Mouse (Mus musculus) mouse trophoblast stem cell (cell line): ENCODE results near the gene Mybbp1a.
"Not testable (repeated sequence)": the region's sequence is repeated elsewhere in the genome, so short reads cannot be mapped to it uniquely, and the experiment has no call there.

Source experiments
- in situ Hi-C, 2 experiments: fragments of 300-500 bp; cut with MseI, MboI; formaldehyde crosslinking; loops; 2 replicates in 1 of 2; 3 replicates in 1 of 2; pipeline ENCODE4 v1.15.1; 2025

Gene Mybbp1a

DNA sequence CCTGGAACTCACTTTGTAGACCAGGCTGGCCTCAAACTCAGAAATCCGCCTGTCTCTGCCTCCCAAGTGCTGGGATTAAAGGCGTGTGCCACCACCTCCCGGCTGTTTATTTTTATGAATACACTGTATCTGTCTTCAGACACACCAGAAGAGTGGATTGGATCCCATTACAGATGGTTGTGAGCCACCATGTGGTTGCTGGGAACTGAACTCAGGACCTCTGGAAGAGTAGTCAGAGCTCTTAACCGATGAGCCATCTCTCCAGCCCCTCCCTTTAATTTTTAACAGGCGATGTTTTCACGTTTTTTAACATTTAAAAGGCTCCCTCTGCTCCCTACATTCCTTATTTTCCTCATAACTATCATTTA, 574 bp upstream of the Mybbp1a start:
- in situ Hi-C loops: not testable (repeated sequence)

DNA sequence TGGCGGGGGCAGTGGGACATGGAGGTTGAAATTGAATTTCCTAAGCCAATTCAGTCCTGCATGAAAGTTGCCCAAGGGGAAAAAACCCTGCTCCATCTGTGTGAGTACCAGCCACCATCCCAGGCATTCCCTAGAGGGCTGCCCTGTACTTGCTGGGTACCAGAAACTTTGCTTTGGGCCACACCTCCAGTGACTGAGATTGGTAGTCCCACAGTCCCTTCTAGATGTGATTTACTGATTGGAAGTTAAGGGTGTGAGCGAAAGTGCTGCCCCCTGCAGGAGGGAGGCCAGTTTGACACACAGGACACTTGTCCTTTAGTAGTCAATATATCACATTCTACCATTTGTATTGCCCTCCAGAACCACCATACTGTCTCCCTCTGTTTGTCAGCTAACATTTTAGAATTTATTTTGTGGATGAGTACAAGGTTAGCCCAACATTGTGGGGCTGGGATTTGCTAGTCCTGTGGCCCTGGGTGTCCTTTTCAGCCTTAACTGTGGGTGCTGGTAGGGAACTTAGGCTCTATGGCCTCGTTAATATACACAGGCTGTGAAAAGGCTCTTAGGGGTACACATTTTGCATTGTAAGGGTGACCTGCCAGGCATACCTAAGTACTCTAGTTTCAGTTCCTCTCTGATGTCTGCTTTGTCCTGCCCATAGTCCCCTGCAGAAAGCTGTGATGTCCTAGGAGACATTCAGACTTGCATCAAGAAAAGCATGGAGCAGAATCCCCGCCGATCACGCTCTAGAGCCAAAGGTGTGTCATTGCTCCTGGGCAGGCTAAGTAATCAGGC, 5.4 kb downstream of the Mybbp1a start:
- in situ Hi-C loops: no loop called here

DNA sequence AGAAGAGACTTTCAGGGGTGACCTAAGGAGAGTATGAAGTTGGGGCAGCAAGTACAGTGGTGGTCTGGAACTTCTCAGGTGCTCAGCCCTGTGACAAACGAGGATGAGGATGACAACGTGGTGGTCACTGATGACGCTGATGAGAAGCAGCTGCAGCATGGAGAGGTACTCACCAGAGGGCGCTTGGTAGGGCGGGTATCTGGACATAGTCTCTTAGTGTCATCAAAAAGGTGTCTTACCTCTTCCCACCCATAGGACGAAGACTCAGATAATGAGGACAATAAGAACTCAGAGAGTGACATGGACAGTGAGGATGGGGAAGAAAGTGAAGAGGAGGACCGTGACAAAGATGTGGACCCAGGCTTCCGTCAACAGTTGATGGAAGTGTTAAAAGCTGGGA, 6.3 kb downstream of the Mybbp1a start:
- in situ Hi-C loops: no loop called here

DNA sequence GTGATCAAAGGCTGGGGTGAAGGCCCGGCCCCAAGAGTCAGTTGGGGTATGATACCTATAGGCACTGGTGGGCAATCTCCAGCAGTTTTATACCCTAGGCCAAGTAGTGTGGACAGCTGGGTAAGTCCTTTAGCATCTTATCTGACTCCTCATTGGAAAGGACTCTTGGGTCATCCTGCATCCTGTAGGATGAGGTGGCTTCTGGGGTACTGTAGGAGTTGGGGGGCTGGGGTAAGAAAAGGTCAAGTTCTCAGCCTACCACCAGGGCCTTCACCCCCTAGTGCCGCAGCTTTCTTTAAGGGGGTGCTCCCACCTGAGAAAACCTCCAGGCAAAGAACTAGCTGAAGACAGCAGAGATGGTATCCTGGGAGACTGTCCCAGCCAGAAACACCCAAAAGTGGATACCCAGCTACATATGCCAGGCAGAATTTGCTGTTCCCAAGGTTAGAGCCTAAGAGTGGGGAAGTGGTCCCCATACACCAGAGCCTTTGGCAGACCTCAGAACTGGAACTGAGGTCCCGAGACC, 11.0 kb downstream of the Mybbp1a start:
- in situ Hi-C loops: no loop called here

DNA sequence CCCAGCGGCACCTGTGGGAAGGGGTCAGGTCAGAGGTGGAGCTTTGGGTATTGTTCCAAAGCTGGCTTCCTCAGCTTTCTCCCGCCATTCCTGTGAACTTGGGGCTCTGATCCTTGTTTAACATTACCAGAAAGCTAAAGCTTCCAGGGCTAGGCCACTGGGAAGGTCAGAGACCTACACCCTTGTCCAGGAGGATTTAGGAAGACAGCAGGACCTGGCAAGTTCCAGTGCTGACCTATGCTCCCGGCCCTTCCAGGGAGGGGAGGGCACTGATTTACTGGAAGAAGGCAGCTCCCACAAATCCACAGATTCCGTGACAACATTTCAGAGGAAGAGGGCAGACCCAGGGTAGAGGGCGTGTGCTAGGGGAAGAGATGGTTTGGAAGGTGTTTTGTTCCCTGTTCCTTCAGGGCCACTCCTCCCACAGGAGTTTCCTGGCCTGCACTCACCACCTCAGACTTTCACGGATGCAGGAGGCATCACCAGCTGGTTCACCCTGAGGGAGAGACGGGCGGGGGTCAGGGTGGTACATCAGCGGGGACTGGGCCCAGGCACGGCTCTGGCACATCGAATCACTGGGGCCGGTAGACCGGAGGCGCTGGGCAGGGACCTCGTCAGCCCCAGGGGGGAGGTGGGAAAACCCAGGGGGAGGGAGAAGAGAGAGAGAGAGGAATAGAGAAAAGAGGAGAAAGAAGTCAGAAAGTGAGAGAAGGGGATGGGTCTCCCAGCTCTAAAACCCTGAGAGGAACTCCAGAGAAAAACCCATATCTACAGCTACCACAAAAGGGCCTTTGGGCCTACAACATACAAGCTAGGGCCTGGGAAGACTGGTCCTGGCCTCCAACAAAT, 12.2 kb downstream of the Mybbp1a start:
- in situ Hi-C loops: no loop called here

DNA sequence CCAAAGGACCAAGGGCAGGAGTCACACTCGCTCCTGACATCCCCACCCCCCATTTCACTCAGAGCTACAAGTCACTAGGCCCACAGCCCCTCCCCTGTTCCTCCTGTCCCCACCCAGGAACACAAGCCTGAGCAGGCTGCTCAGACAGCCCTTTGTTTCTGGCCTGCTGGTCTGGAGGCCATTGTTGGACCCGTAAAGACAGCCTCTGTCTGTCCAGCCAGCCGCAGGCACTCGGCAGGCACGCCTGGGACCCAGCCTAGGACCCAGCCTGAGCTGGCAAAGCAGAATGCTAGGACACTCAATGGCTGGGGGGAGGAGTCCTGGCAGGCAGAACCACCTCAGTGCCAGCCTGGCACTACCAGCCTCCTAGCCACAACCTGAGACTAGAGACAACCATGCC, 14.5 kb downstream of the Mybbp1a start:
- in situ Hi-C loops: no loop called here

- in situ Hi-C loops: no loop called here
Observed at GRCm38 (mm10) chr11:72457995-72458496, 16.9 kb downstream of the Mybbp1a start.

DNA sequence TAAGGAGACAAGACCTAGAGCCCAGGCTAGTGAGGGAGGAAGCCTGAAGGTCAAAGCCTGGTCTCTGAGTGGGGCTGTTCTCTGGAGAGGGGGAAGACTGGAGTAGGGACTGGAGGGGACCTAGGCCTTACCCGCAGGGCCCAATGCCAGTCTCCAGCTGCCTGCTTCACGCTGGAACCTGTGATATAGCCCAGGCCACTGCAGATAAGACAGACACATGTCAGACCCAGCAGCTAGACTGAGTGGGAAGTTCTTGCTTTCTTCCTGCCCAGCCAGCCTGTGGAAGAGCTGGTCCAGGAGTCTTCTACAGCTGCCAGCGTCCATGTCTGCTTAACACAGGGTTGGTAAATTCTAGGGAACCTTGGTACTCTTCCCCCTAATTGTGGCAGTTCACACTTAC, 17.3 kb downstream of the Mybbp1a start:
- in situ Hi-C loops: no loop called here

- in situ Hi-C loops: no loop called here
Observed at GRCm38 (mm10) chr11:72461500-72461981, 20.4 kb downstream of the Mybbp1a start.

DNA sequence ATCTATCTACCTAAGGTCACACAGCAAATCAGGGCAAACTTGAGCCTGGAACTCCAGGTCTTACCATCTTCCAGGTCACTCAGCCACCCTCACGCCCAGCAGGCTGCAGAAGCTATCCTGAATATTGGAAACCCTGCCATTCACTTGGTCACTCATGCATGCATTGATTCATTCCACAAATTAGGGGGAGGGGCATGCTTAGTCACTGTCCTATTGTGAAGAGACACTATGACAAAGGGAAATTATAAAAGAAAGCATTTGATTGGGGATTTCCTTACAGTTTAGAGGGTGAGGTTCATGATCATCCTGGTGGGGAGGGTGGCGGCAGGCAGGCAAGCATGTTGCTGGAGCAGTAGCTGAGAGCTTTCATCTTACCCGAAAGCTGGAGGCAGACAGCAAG, 23.7 kb downstream of the Mybbp1a start:
- in situ Hi-C loops: no loop called here

DNA sequence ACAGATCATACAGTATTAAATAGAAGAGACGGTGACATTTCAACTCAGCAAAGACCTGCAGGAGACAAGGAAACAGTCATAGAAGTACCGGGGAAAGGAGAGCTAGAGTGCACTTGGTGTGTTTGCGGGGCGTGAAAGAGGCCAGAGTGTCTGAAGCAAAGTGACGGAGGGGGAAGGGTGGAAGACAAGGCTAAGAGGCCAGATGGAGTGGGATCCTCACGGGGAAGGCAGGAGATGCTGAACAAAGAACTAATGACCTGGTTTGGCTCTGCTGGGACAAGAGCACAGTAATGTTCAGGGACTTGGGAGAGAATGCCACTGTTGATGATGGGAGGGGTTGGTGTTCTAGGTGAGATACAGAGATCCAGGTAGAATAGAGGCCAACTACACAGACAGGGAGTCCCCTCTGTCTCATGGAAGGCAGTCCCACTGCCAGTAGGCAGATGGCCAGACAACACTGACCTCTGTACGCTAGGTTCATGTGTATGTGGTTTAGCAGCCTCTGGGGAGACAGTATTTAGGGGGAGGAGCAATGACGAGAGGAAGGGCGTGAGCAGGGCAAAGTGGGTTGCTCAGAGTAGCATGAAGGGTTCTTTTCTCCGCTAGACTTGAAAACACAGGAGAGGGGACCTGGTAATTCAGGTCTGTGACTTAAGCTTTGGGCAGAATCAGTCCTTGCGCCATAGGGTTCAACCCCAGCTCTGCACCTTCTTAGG, 25.0 kb downstream of the Mybbp1a start:
- in situ Hi-C loops: no loop called here

GRCm38 (mm10) chr11:72466694-72467507, 25.7 kb downstream of the Mybbp1a start:
- in situ Hi-C loops: no loop called here

- in situ Hi-C loops: no loop called here
Observed at GRCm38 (mm10) chr11:72468525-72468924, 27.4 kb downstream of the Mybbp1a start.

DNA sequence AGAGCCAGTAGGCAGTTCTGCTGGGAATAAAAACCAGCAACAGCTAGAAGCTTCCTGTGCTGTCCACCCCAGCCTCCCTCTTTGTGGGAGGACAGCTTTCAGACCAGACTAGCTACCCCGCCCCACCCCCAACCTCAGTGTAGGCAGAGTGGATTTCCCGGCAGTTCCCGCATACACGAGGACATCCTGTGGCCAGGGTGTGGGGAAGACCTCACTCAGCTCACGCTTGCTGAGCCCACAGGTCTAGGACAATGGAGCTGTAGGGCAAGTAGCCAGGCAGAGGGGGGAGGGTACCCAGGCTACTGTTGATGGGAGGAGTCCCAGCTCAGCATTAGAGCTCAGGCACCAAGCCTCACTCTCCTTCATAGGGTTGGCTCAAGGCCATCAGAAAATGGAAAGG, 28.1 kb downstream of the Mybbp1a start:
- in situ Hi-C loops: no loop called here

DNA sequence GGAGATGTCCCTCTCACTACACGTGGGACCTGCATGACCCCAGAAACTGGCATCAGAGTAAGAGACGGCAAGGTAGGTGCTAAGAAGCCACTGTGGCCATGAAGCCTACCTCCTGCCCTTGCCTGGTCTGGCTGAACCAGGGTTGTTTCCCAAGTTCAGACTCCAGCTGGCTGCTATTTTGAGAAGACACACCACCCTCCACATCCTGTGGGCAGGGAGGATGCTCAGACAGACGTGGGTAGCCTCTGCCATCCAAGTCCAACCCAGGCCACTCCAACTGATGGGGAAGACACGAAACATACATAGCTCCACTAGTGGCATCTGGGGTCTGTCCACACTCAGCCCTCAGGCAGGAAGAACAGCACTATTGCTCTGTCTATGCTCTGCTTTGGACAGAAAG, 28.8 kb downstream of the Mybbp1a start:
- in situ Hi-C loops: no loop called here

- in situ Hi-C loops: no loop called here
Observed at GRCm38 (mm10) chr11:72471381-72471780, 30.2 kb downstream of the Mybbp1a start.

GRCm38 (mm10) chr11:72473540-72473939, 32.4 kb downstream of the Mybbp1a start:
- in situ Hi-C loops: no loop called here

GRCm38 (mm10) chr11:72474926-72475325, 33.8 kb downstream of the Mybbp1a start:
- in situ Hi-C loops: no loop called here

DNA sequence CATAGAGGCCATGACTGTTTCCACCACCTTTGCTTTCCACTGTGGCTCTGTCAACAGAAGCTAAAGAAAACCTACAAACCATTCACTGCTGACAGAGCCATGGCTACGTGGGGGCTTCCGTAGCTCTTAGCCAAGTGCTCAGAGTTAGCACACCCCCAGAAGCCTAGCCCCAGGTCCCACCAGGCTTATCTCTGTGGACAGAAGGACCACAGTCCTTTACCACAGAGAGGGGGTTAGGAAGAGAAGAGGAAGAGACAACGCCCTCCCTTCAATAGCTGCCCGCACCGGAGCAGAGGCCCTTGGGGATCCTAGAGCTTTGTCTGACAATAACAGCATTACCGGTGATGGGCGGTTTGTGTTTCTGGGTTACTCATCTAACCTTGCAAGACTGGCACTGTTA, 34.3 kb downstream of the Mybbp1a start:
- in situ Hi-C loops: no loop called here

DNA sequence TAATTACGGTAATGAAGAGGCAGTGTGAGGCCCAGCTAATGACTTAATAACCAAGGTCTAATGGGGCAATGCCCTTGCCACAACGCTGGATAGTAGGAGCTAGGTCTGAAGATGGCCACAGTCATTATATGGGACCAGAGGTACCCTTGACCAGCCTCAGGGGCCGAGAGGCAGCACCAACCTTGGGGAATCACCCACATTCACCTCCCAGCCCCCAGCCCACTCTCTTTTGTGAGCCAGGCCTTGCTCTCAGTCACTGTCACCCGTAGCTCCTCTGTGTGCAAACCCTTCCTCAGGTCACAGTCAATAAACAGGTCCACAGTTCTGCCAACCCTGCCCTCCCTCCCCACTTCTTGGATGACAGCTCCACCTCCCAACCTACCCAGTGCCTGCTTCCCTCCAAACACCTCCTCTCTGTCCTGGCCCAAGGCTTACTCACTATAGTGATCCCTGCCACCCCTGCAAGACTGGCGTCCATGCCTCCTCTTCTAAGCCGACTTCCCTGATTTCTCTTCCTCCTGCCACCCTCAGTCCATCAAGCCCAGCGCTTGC, 35.0 kb downstream of the Mybbp1a start:
- in situ Hi-C loops: no loop called here

GRCm38 (mm10) chr11:72477182-72477581, 36.0 kb downstream of the Mybbp1a start:
- in situ Hi-C loops: no loop called here
